Mouse (Mus musculus) embryo, embryonic 10.5 days (tissue): Measurements from ENCODE around the gene Clcnkb.

ENCODE experiments used
- DNase-seq: peaks from one replicate; pipeline ENCODE4 v3.0.0-alpha.2; 2015; ENCODE audit warnings: low spot score

Clcnkb gene

DNA sequence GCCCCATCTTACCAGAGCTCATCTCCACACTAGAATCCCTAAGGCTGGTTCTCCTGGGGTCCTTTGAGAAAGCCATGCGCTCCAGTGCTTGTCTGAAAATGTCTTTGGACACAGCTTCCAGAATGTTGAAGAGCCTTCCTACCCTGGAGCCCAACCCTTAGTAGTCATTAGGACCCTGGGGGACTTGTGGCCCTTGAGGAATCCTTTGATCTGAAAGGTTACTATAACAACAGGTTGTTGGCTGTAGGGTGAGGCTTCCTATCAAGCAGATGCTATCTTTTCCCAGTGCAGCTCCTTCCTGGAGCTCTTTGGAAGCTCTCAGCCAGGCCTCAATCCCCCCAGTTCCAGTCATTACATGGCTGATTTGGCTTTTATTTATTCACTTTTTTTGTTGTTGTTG, 20.2 kb upstream of the Clcnkb start, which contains the start of gene Srarp:
TSS of gene Srarp (minus strand) at position 132 of the 400 bp plus-strand sequence.
- no peak for DNase-seq

DNA sequence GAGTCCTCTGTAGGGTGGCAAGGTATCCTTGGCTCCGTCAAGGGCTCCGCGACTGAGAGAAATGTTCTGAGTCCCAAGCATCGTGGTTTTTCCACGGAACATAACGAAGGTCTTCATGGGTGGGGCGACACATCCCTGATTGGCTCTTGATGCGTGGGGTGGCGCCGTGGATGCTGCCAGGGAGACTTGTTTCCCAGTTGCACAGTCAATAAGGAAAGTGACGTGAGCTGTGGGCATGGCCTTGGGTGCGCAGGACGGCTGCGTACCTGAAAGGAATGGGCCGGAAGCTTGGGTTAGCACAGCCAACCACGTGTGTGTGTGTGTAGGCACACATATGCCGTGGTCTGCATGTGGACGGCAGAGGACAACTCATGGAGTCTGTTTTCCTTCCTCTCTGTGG, 17.4 kb upstream of the Clcnkb start:
- DNase-seq: no peak

DNA sequence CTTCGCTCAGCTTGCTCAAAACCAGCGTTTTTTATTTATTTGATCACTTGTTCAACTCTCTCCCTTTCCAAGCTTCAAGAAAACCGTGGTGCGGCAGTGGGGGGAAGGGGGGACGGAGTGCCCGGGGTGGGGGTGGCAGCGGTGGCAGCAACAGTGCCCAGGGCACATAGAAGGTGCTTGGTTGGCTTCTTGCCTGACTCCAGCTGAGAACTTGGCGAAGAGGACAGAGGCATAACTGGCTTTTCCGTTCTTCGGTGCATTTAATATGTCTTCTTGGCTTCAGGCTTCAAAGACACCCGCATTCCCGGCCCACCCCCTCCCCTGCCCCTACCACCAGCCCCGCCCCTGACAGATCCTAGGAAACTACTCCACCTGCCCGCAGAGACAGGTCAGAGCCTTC, 16.9 kb upstream of the Clcnkb start:
- no peak for DNase-seq

DNA sequence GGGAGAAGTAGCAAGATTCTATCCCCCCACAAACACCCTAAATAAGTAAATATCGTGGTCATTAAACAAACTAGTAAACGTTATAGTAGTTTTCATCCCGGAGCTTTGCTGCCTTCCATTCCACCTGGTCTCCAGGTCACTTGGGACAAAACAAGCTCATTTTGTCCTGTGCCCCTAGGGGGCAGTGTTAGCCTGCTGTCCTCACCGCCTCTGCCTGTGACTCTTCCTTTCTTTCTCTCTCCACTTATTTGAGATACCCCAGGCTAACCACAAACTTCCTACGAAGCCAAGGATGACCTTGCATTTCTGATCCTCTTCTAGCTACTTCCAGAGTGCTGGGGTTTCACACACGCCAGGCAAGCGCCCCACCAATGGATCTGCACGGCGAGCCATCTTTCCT, 15.2 kb upstream of the Clcnkb start:
- DNase-seq: peak; percentile 81

DNA sequence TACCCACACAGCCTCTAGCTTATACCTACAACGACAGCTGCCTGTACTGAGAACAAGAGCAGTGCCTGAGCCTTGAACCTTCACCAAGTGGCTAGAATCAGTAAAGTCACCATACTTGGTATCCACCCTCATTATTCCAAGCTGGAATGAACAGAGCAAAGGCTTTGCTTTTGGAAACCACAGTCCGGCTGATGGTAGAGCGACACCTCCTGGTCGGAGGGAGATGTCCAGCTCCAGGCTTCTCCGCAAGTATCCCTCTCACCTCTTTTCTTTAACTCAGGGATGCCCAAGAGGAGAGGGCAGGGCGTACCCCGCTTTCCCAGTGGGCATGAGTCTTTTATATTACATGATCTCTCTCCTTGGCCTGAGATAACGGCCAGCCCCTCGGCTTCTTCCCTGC, 14.0 kb upstream of the Clcnkb start:
- DNase-seq: peak; percentile 29

DNA sequence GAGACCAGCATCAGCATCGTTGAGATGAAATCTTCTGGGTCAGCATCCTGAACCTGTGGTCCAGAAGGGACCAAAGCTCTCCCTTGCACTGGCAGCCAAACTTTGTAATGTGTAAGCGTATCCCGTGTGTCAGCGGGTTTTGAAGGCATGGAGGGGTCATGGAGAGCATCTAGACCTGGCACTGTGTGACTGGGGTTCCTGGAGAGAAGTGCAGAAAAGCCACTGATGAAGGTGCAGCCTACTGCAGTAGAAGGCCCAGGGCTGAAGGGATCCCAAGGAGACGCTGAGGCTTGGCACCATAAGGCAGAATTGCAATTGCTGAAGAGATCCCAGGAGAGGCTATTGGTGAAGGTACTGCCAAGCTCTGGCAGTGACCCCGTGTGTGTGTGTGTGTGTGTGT, 13.6 kb upstream of the Clcnkb start:
- DNase-seq: no peak

DNA sequence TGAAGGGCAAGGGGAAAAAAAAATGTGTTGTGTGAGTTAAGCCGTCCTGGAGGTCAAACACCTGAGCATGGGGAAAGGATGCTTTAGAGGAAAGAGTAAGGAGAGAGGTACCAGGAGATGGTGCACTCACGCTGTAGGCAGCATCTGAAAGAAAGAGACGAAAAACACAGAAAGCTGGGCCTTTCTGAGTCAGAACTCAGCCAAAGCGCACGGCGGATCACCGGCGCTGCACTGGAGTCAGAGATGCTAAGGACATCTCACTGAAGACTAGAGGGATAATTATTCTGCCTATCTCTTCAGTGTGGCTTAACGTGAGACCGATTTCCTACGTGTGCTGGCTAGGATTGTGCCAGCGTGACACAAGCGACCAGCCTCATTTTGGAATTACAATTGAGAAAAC, 12.1 kb upstream of the Clcnkb start:
- no peak for DNase-seq

DNA sequence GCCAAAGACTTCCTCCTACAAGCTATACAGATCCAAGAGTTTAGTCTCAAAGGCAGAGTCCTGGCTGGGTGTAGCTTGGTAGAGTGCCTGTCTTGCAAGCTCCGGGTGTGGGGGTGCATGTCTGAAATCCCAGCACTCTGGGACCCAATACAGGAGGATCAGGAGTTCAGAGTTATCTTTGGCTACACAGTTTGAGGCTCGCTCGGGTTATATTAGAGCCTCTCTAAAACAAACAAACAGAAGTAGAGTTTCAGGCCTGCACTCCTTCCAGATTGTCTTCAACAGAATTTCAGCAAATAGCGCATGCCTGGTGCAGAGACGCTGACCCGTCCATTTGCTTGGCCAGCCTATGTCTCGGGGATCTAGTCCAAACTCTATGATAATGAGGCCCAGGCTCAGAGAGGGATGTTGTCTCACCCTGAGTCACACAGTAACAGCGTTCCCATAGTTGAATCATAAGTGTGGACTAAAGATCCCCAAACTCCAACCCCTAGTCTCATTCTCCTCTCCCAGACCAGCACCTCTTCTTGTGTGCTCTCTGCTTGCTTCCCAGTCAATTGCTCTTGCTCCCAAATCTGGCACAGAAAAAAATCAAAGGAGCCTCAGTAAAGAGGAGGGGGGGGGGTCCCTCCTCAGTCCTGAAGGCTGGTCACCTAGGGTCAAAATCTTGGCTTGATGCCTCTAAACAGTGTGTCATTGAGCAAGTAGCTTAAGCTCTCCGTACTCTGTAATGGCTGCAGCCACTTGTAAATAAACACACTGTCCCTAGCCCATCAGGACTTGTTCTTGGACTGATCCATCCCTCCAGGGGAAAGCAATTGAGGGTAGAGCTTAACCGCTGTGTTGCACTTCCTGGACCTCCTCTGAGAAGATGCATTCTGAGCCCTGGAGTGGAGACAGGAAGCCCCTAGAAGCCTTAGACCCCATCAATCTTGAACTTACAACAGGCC, 11.3 kb upstream of the Clcnkb start:
- DNase-seq: no peak

DNA sequence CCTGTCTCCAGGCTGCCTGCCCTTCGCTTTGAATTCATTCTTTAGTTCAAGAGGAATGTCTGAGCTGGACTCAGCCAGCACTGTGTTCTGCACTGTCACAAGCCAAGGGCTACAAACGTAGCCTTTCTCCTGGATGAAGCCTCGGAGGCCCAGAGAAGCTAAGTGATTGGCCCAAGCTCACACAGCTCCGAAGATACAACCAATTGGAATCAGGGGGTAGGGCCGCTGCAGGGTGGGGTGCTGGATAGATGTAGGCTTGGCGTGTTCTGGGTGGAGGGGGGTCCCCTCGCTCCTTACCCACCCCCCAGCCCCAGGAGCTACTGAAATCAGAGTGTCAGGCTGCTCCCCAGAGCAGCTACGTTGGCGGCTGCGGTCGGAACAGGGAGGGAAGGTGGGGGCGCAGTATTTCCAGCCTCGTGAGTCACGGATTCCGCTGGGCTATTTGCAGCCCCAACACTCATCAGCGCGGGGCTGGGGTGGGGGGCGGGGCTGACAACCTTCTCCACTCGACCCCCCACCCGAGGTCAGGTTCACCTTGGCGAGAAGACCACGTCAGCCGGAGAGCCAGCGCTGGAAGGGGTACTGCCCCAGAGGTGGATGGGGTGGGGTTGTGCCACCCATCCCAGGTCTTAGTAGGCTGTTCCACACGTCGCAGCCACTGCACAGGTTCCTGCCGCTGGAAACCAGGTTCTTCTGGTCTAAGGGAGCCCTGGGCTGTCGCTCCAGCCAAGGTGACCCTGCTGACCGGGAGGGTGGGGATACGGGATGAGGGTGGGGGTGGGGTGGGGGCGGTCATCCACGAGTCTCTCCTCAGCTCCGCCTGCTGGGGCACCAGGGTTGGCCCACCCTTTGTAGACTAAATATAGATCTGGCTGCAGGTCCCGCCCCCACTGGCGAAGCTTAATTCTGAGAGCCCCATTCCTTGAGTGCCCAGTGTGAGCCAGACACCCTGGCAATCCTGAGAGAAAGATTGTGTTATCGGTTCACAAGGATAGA, 10.0 kb upstream of the Clcnkb start:
- DNase-seq: peak; percentile 47

DNA sequence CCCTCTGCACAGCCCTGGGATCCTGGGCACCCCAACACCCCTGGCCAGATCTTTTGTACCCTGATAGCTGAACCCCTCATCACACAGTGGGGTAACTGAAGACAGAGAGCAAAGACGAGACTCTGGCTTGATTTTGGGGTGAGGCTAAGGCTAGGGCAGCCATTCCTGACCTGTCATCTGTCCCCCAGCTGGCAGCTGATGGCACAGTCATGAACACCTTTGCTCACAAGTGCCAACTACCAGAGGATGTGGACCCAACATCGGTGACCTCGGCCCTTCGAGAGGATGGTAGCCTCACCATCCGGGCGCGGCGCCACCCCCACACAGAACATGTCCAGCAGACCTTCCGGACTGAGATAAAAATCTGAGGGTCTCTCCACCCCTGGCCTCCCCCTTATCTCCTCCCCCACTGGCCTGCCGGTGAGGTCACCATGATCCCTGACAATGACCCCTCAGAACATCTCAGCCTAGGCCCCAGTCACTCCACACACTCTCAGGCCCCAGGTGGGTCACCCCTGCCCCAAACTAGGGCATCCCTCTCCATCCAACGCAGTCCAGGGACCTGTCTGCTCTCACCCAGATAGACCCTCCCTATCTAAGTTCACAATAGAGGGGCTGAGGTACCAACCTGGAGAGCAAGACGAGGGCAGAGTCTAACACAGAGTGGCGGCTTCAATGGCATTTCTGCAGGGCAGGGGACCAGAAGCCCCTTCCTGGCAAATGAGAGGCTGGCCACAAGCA, 8.0 kb upstream of the Clcnkb start:
- no peak for DNase-seq

DNA sequence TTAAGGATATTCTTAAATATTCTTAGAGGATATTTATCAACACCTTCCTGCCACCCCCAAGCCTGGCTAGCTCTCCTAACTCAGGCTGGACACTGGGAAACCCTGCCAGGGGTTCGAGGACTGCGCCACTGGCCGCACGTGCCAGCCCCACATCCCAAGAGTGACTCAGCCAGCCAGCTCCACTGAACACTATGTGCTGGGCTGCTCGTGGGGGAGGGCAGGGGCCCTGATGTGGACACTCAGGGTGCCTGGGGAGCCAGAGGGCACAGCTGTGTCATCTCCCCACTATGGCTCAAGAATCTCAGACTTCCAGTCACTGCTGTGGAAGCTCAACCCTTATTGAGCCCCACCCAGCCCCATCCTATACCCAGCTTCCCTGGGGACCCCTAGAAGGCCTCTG, 7.5 kb upstream of the Clcnkb start:
- no peak for DNase-seq

DNA sequence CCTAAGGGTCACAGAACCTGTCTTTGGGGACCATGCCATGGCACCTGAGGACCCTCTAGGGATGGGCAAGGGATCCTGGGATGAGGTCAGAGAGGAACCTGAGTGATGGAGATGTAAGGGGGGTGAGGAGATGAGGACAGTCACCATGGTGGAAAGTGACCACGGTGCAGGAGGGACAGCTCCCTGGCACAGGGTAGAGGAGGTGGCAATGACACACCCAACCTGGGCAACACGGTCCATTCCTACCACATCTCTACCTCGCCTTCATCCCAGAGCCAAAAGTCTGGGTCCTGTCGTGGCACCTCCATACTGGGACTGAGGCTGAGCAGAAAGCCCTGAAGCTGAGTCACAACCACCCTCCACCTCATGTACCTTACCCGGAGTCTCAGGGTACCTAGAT, 7.0 kb upstream of the Clcnkb start:
- no peak for DNase-seq

DNA sequence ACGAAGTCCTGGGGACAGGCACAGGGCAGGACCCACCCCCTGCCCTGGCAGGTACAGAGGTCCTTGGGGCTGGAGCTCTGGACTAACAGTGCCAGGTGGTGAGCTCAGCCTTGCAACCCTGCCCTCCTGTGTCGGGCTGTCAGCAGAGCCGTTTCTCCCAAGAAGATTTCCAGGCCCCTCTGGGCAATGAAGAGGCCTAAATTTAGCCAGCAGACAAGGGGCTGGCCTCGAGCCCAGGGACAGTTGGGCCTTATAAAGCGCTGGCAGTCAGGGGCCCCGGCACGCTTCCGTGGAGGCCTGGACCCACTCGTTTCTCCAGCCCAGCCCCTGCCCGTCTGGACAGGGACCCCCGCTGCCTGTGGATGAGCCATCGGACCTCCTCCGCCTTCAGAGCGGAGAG, 5.6 kb upstream of the Clcnkb start:
- DNase-seq: no peak

DNA sequence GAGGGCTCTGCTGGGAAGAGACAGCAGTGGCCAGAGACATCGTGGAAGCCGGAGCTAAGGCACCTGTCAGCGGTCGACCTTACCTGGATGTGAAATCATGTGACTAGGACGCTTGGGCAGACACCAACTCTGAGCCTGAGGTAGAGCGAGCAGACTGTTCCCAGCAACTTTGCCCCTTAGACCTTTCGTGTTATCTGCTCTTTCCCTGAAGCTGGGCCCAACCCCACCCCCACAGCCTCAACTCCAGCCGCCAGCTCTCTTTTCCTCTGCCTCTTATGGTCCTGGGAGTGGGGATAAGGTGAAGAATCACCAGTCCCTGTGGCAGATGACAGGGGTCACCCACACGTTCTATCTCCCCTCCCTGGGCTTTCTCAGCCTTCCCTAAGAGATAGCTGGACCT, 5.1 kb upstream of the Clcnkb start:
- no peak for DNase-seq

DNA sequence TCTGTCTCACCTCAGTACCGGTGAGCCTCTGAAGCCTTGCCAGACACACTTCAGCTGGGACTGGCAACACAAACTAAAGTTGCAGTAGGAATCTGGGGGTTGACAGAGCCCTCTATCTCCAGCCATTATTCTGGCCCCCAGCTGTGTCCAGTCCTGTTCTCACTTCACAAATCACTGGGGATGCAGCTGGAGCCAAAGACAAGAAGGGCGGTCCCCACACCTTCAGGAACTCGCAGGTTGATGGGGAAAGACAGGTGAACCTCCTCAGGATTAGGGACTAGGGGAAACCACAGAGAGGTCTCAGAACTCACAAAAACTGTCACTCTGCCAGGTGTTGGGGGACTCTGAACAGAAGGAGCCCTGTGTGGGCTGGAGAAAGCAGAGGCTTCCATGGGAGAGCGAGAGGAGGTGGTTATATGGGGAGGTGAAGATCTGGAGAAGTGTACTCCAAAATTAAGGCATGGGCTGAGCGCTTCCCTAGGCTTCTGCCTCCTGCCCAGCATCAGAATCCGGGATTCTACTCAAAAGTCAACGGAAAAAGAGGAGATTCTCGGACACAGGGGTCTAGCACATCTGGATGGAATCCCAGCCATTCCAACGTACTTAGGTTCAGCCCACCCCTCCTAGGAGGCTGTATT, 4.5 kb upstream of the Clcnkb start, which contains the start of gene Hspb7:
TSS of gene Hspb7 (plus strand) at position 588 of the 638 bp plus-strand sequence.
- no peak for DNase-seq

DNA sequence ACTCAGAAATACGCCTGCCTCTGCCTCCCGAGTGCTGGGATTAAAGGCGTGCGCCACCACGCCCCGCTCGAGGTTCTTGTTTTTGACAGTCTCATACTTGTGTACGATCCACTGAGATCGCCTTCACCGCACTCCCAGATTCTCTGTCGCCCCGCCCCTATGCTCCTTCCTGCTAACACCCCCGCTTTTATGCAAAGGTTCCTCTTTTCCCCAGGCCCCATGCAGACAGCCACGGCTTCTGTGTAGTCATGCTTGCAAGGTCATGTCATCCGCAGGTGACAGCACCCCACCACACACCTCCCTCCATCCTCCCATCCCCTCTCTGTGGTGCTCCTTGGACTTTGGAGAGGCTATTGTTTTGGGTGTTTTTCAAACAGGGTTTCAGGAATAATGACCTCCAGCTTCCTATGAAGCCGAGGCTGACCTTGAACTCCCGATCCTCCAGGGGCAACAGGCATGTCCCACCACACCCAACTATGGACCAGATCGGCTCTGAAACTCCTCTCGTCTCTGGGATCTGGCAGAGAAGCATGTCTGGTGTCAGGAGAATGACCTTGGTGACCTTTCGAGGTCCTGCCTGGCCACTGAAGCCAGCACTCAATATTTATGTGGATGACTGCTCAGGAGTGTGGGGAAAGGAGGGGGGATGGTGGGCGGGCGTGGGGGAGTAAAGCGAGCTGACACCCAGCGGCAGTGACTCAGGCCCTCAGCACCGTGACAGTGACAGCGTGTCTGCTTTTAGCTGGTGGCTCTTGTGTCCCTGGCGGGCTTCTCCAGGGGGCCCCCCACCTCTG, 3.8 kb upstream of the Clcnkb start:
- no peak for DNase-seq

DNA sequence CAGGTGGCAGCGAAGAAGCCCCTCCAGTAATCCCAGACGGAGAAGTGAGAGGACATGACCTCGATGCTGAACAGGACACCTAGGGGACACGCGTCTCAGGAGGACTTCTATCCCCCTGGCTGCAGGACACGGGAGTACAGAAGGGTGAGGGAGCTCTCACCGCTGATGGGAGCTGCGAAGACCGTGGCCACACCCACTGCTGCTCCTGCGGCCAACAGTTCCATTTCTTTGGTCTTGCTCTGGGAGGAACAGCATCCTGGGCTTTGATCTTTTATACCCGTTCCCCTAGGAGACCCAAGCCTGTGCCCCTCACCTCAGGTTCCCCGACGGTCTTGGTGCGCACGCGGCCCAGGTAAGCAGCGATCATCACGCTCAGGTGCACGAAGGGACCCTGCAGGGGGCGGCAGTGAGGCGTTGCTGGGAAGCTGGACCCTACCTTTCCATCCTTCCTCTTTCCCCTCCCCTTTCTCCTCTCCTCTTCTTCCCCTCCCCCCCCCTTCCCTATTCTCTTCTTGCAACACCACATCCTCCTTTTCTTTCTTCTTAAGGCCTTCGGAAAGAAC, 4.3 kb downstream of the Clcnkb start:
- no peak for DNase-seq

DNA sequence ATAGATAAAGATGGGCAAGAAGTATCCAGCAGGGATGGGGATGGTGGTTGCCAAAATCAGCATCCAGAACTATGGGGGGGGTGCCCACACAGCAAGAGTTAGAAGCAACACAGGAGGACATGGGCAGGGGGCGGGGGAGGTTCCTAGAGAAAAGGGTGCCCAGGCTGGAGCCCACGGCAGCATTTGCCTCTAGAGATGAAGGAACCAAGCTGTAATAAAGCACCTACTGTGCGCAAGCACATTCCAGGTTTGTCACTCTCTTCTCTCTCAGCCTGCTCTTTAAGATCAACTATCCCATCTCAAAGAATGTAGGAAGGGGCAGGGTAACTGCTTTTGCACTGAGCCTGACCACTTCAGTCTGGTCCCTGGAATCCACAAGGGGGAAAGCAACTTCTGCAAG, 7.2 kb downstream of the Clcnkb start:
- no peak for DNase-seq

DNA sequence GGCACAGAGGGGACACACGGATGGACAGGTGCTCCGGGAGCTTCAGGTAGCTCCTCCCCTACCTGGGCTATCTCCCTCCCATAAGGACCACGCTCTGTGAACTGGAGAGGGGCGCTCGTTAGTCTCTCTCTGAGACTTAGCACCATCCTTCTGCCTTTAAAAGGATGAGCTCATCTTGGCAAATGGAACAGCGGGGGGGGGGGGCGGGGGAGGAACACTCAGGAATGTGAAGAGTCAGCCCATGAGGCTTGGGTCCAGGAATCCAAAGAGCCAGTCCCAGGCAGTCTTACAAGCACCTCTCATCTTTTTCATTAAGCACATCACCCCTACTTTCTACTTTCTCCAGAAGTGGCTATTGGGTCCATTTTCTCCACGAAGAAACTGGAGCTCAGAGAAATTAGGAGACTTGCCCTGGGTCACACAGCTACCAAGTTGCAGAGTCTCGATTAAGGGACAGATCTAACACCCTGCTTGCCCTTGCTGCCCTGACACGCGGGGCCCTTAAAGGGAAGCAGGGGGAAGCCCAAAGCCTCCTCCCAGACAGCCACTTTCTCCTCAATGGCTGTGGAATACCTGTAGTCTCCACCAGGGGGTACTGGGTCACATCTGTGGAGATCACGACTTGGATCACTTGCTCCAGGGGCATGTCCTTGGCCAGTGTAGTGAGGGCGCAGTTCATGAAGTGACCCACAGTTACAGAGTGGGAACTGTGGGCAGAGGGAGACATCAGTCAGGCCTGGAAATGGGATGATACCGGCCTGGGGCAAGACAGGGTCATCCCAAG, 9.1 kb downstream of the Clcnkb start:
- DNase-seq: peak; percentile 59

DNA sequence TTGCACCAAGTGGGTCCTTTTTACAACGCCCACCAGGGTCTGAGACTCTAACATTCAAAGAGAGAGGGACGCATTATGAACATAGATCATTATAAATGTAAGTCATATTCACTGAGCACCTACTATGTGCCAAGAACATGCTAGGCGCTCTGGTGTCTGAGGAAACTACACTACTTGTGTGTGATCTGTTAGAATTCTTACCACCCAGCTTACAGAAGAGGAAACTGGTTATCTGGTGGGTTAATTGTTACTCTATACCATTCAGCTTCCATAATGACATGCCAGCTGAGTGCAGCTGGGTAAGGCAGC, 10.5 kb downstream of the Clcnkb start:
- no peak for DNase-seq
